Mouse (Mus musculus) T-helper 17 cell (primary cell): Measurements from ENCODE around the gene Ykt6.

ENCODE experiments used
- in situ Hi-C, 2 experiments: fragments of 300-600 bp; cut with MboI, MseI; formaldehyde crosslinking; loops; 1 replicate in 1 of 2; 2 replicates in 1 of 2; pipeline ENCODE4 v1.15.1; 2025; ENCODE audit warnings: high pct_unique_total_duplicates in 2 of 2

The Ykt6 gene

GRCm38 (mm10) chr11:5948546-5949250 lies 6.8 kb upstream of the Ykt6 start:
- in situ Hi-C loops, result no loop called here

- in situ Hi-C loops, result no loop called here
Measured at GRCm38 (mm10) chr11:5949586-5950352, 5.7 kb upstream of the Ykt6 start, which contains the start of gene Gck. Gck (minus strand) TSS chr11:5950081.

GRCm38 (mm10) chr11:5952501-5952900 lies 3.0 kb upstream of the Ykt6 start:
- in situ Hi-C loops, result no loop called here

GRCm38 (mm10) chr11:5953130-5953765 lies 2.2 kb upstream of the Ykt6 start:
- in situ Hi-C loops, result no loop called here

- in situ Hi-C loops, result no loop called here
Measured at GRCm38 (mm10) chr11:5954435-5954834, 1.1 kb upstream of the Ykt6 start.

GRCm38 (mm10) chr11:5954965-5955504 lies 458 bp upstream of the Ykt6 start:
- in situ Hi-C loops, result no loop called here

- in situ Hi-C loops, result no loop called here
Measured at GRCm38 (mm10) chr11:5960051-5960450, 4.6 kb downstream of the Ykt6 start.

- in situ Hi-C loops, result no loop called here
Measured at GRCm38 (mm10) chr11:5965865-5966264, 10.4 kb downstream of the Ykt6 start.

- in situ Hi-C loops, result no loop called here
Measured at GRCm38 (mm10) chr11:5966751-5967150, 11.3 kb downstream of the Ykt6 start.

- in situ Hi-C loops, result no loop called here
Measured at GRCm38 (mm10) chr11:5968223-5968622, 12.7 kb downstream of the Ykt6 start.

- in situ Hi-C loops, result no loop called here
Measured at GRCm38 (mm10) chr11:5971202-5971601, 15.7 kb downstream of the Ykt6 start.

- in situ Hi-C loops, result no loop called here
Measured at GRCm38 (mm10) chr11:5973151-5973550, 17.7 kb downstream of the Ykt6 start.

- in situ Hi-C loops, result no loop called here
Measured at GRCm38 (mm10) chr11:5974053-5974452, 18.6 kb downstream of the Ykt6 start.

GRCm38 (mm10) chr11:5975068-5975467 lies 19.6 kb downstream of the Ykt6 start:
- in situ Hi-C loops, result no loop called here

- in situ Hi-C loops, result no loop called here
Measured at GRCm38 (mm10) chr11:5976106-5976505, 20.6 kb downstream of the Ykt6 start.

- in situ Hi-C loops, result no loop called here
Measured at GRCm38 (mm10) chr11:5979088-5979487, 23.6 kb downstream of the Ykt6 start.

GRCm38 (mm10) chr11:5980108-5980507 lies 24.6 kb downstream of the Ykt6 start:
- in situ Hi-C loops, result no loop called here

GRCm38 (mm10) chr11:5980561-5980960 lies 25.1 kb downstream of the Ykt6 start:
- in situ Hi-C loops, result no loop called here

GRCm38 (mm10) chr11:5981323-5981722 lies 25.8 kb downstream of the Ykt6 start:
- in situ Hi-C loops, result no loop called here

GRCm38 (mm10) chr11:5983629-5984028 lies 28.1 kb downstream of the Ykt6 start:
- in situ Hi-C loops, result no loop called here

GRCm38 (mm10) chr11:5988126-5988525 lies 32.6 kb downstream of the Ykt6 start:
- in situ Hi-C loops, result loop anchor here in 1 of 2 experiments (5.0 kb wide), 1 partner anchor 49 kb away; no protein-coding TSS in a partner anchor
